Mouse (Mus musculus) MEL (cell line): Measurements from ENCODE around the gene Foxo6.

Experiments used
- CHD2 ChIP-seq: IDR thresholded peaks from 2 replicates; pipeline ENCODE4 v1.6.1; 2011; ENCODE audit warnings: low read length, improper control_type of control experiment
- CTCF ChIP-seq, 3 experiments: IDR thresholded peaks in 2 of 3; conservative IDR thresholded peaks in 1 of 3; 2 replicates each; pipeline ENCODE4 v1.5.1; 2011 to 2012; ENCODE audit warnings: low read length in 3 of 3, low read depth in 2 of 3, mild to moderate bottlenecking in 2 of 3, improper control_type of control experiment in 1 of 3, inconsistent platforms in 1 of 3, mixed read lengths in 1 of 3, moderate library complexity in 1 of 3; ENCODE audit not compliant: control insufficient read depth in 1 of 3, insufficient read depth in 1 of 3, poor library complexity in 1 of 3, severe bottlenecking in 1 of 3
- POLR2A ChIP-seq, 2 experiments: IDR thresholded peaks; 2 replicates each; pipeline ENCODE4 v1.6.1; 2011 to 2012; ENCODE audit warnings: low read length in 2 of 2, mild to moderate bottlenecking in 2 of 2, control low read depth in 1 of 2, improper control_type of control experiment in 1 of 2, low read depth in 1 of 2, moderate library complexity in 1 of 2; ENCODE audit not compliant: control insufficient read depth in 1 of 2, insufficient read depth in 1 of 2, poor library complexity in 1 of 2
- ZC3H11A ChIP-seq: IDR thresholded peaks from 2 replicates; pipeline ENCODE4 v1.6.1; 2012; ENCODE audit warnings: low read depth, mild to moderate bottlenecking, inconsistent platforms, low read length, improper control_type of control experiment

DNA sequence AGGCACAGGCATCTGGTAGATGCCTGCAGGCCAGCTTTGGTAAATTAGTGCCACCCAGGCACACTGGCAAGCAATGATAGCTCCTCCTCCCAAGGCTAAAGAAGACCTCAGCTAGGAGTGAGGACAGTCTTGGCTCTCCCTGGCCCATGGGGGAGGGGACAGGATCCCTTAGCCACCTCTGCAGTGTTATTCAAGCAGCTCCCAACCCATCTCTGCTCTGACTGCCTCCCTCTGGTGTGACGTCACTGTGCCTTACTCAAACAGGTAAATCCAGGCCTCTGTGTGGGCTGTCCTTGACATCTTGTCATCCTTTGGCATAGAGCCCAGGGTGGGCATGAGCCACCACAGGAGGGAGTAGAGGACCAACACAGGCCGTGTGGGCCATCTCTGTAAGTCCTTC lies 59.9 kb downstream of the Foxo6 start:
- TF ChIP-seq ZC3H11A = no peak
- TF ChIP-seq CHD2 = no peak
- TF ChIP-seq POLR2A (IDR thresholded peaks at IDR 0.05; ENCODE audit: control insufficient read depth in 1 of 2, insufficient read depth in 1 of 2, low read depth in 1 of 2, low read length in 2 of 2, poor library complexity in 1 of 2) = no peak
- TF ChIP-seq CTCF (IDR thresholded peaks at IDR 0.05 in 2 of 3, conservative IDR thresholded peaks at IDR 0.05 in 1 of 3; ENCODE audit: control insufficient read depth in 1 of 3, insufficient read depth in 1 of 3, low read depth in 2 of 3, low read length in 3 of 3, poor library complexity in 1 of 3, severe bottlenecking in 1 of 3) = no peak
